Mouse (Mus musculus): ENCODE measurements at regions not wholly inside any gene's neighbourhood (a gene's known extent, or its start where the extent isn't known, plus 50 kb on each side); places are given as distances from the start of the nearest gene placed in this dataset.

GRCm38 (mm10) chr14:118368619-118369431, 102.1 kb downstream of the Gm9376 start:
- WGBS (ENCODE audit: insufficient replicate concordance): 4% methylated on average over 9 of the region's 9 CpGs
- Histone ChIP-seq H3K9ac (ENCODE audit: low read depth, low read length) (no peak overlapping the region), H3K36me3 (ENCODE audit: control insufficient read depth, insufficient read depth) (no peaks in the 10 kb centered on the region), H3K27me3 (ENCODE audit: control insufficient read depth, insufficient read depth, low read depth, low read length) (no peaks in the 10 kb centered on the region; the same call in 1 of the 2 replicates), H3K4me3 (ENCODE audit: low read depth, low read length) (no peak overlapping the region), H3K27ac (ENCODE audit: low read length) (no peak overlapping the region), H3K4me1 (ENCODE audit: control insufficient read depth, low read depth, low read length) (no peaks in the 10 kb centered on the region), H3K9me3 (replicated peaks; ENCODE audit: control insufficient read depth, low read length) (no peaks in the 10 kb centered on the region), H3K4me2 (ENCODE audit: low read depth, low read length) (0 out of 2 replicates have a peak overlapping the region, but pooled peaks have one; percentile 2)
- ATAC-seq (ENCODE audit: low read depth): no peak

- H3K4me3 ChIP-seq (ENCODE audit: low read depth, low read length): no peak overlapping the region
- no peaks in the 10 kb centered on the region; the same call in 1 of the 2 replicates for H3K27me3 ChIP-seq (ENCODE audit: control insufficient read depth, insufficient read depth, low read depth, low read length)
- H3K4me2 ChIP-seq (ENCODE audit: low read depth, low read length): no peak overlapping the region
- ATAC-seq (ENCODE audit: low read depth): peak; percentile 62
- H3K9ac ChIP-seq (ENCODE audit: low read depth, low read length): no peak overlapping the region
- no peak overlapping the region for H3K27ac ChIP-seq (ENCODE audit: low read length)
- H3K4me1 ChIP-seq (ENCODE audit: control insufficient read depth, low read depth, low read length): no peaks in the 10 kb centered on the region
- no peaks in the 10 kb centered on the region for H3K9me3 ChIP-seq (replicated peaks; ENCODE audit: control insufficient read depth, low read length)
- 13% methylated on average over 15 of the region's 15 CpGs for WGBS (ENCODE audit: insufficient replicate concordance)
- H3K36me3 ChIP-seq (ENCODE audit: control insufficient read depth, insufficient read depth): no peaks in the 10 kb centered on the region
These were observed 104.6 kb downstream of the Gm9376 start for GRCm38 (mm10) chr14:118371336-118371735.

- no peak for ATAC-seq (ENCODE audit: low read depth)
- Histone ChIP-seq H3K4me2 (ENCODE audit: low read depth, low read length) (no peak overlapping the region), H3K9ac (ENCODE audit: low read depth, low read length) (no peak overlapping the region), H3K9me3 (replicated peaks; ENCODE audit: control insufficient read depth, low read length) (no peaks in the 10 kb centered on the region), H3K4me1 (ENCODE audit: control insufficient read depth, low read depth, low read length) (no peaks in the 10 kb centered on the region), H3K27ac (ENCODE audit: low read length) (no peak overlapping the region), H3K27me3 (ENCODE audit: control insufficient read depth, insufficient read depth, low read depth, low read length) (no peaks in the 10 kb centered on the region), H3K36me3 (ENCODE audit: control insufficient read depth, insufficient read depth) (no peaks in the 10 kb centered on the region), H3K4me3 (ENCODE audit: low read depth, low read length) (no peak overlapping the region)
- WGBS (ENCODE audit: insufficient replicate concordance): 69% methylated on average over 10 of the region's 10 CpGs
These were observed 108.2 kb downstream of the Gm9376 start for GRCm38 (mm10) chr14:118374819-118375520.

- Histone ChIP-seq H3K4me3 (ENCODE audit: low read depth, low read length) (no peak overlapping the region), H3K27ac (ENCODE audit: low read length) (no peak overlapping the region), H3K36me3 (ENCODE audit: control insufficient read depth, insufficient read depth) (no peaks in the 10 kb centered on the region), H3K4me2 (ENCODE audit: low read depth, low read length) (no peak overlapping the region), H3K9me3 (replicated peaks; ENCODE audit: control insufficient read depth, low read length) (no peaks in the 10 kb centered on the region), H3K4me1 (ENCODE audit: control insufficient read depth, low read depth, low read length) (no peaks in the 10 kb centered on the region), H3K9ac (ENCODE audit: low read depth, low read length) (no peak overlapping the region), H3K27me3 (ENCODE audit: control insufficient read depth, insufficient read depth, low read depth, low read length) (no peaks in the 10 kb centered on the region)
- no peak for ATAC-seq (ENCODE audit: low read depth)
- 77% methylated on average over 12 of the region's 12 CpGs for WGBS (ENCODE audit: insufficient replicate concordance)
These were observed 108.9 kb downstream of the Gm9376 start for GRCm38 (mm10) chr14:118375641-118376040.

- Histone ChIP-seq H3K36me3 (ENCODE audit: control insufficient read depth, insufficient read depth) (no peaks in the 10 kb centered on the region), H3K27ac (ENCODE audit: low read length) (no peak overlapping the region), H3K9me3 (replicated peaks; ENCODE audit: control insufficient read depth, low read length) (no peaks in the 10 kb centered on the region), H3K4me3 (ENCODE audit: low read depth, low read length) (no peak overlapping the region), H3K9ac (ENCODE audit: low read depth, low read length) (no peak overlapping the region), H3K4me2 (ENCODE audit: low read depth, low read length) (no peak overlapping the region), H3K27me3 (ENCODE audit: control insufficient read depth, insufficient read depth, low read depth, low read length) (no peaks in the 10 kb centered on the region), H3K4me1 (ENCODE audit: control insufficient read depth, low read depth, low read length) (no peaks in the 10 kb centered on the region)
- 76% methylated on average over 8 of the region's 8 CpGs for WGBS (ENCODE audit: insufficient replicate concordance)
- no peak for ATAC-seq (ENCODE audit: low read depth)
These were observed 112.9 kb downstream of the Gm9376 start for GRCm38 (mm10) chr14:118379624-118380023.

- Histone ChIP-seq H3K9me3 (replicated peaks; ENCODE audit: control insufficient read depth, low read length) (no peaks in the 10 kb centered on the region), H3K4me1 (ENCODE audit: control insufficient read depth, low read depth, low read length) (no peaks in the 10 kb centered on the region), H3K36me3 (ENCODE audit: control insufficient read depth, insufficient read depth) (no peaks in the 10 kb centered on the region), H3K4me2 (ENCODE audit: low read depth, low read length) (no peak overlapping the region), H3K27me3 (ENCODE audit: control insufficient read depth, insufficient read depth, low read depth, low read length) (no peaks in the 10 kb centered on the region), H3K27ac (ENCODE audit: low read length) (no peak overlapping the region), H3K9ac (ENCODE audit: low read depth, low read length) (no peak overlapping the region), H3K4me3 (ENCODE audit: low read depth, low read length) (no peak overlapping the region)
- no peak for ATAC-seq (ENCODE audit: low read depth)
- 10% methylated on average over 7 of the region's 7 CpGs for WGBS (ENCODE audit: insufficient replicate concordance)
These were observed 118.8 kb downstream of the Gm9376 start for GRCm38 (mm10) chr14:118385529-118385932.

GRCm38 (mm10) chr14:118388061-118388460, 121.3 kb downstream of the Gm9376 start:
- no peak for ATAC-seq (ENCODE audit: low read depth)
- H3K4me2 ChIP-seq (ENCODE audit: low read depth, low read length): no peak overlapping the region
- H3K9me3 ChIP-seq (replicated peaks; ENCODE audit: control insufficient read depth, low read length): no peaks in the 10 kb centered on the region
- H3K9ac ChIP-seq (ENCODE audit: low read depth, low read length): no peak overlapping the region
- H3K27me3 ChIP-seq (ENCODE audit: control insufficient read depth, insufficient read depth, low read depth, low read length): no peaks in the 10 kb centered on the region
- WGBS (ENCODE audit: insufficient replicate concordance): 73% methylated on average over 15 of the region's 15 CpGs
- H3K4me3 ChIP-seq (ENCODE audit: low read depth, low read length): no peak overlapping the region
- no peaks in the 10 kb centered on the region for H3K4me1 ChIP-seq (ENCODE audit: control insufficient read depth, low read depth, low read length)
- H3K36me3 ChIP-seq (ENCODE audit: control insufficient read depth, insufficient read depth): no peaks in the 10 kb centered on the region
- H3K27ac ChIP-seq (ENCODE audit: low read length): no peak overlapping the region

GRCm38 (mm10) chr14:118390790-118391189, 124.0 kb downstream of the Gm9376 start:
- H3K27me3 ChIP-seq (ENCODE audit: control insufficient read depth, insufficient read depth, low read depth, low read length): no peaks in the 10 kb centered on the region
- H3K27ac ChIP-seq (ENCODE audit: low read length): no peak overlapping the region
- WGBS (ENCODE audit: insufficient replicate concordance): 37% methylated on average over 3 of the region's 3 CpGs
- no peaks in the 10 kb centered on the region for H3K4me1 ChIP-seq (ENCODE audit: control insufficient read depth, low read depth, low read length)
- H3K9me3 ChIP-seq (replicated peaks; ENCODE audit: control insufficient read depth, low read length): no peaks in the 10 kb centered on the region
- H3K36me3 ChIP-seq (ENCODE audit: control insufficient read depth, insufficient read depth): no peaks in the 10 kb centered on the region
- no peak for ATAC-seq (ENCODE audit: low read depth)
- no peak overlapping the region for H3K9ac ChIP-seq (ENCODE audit: low read depth, low read length)
- no peak overlapping the region for H3K4me2 ChIP-seq (ENCODE audit: low read depth, low read length)
- H3K4me3 ChIP-seq (ENCODE audit: low read depth, low read length): no peak overlapping the region

GRCm38 (mm10) chr14:118391561-118391960, 124.8 kb downstream of the Gm9376 start:
- Histone ChIP-seq H3K4me1 (ENCODE audit: control insufficient read depth, low read depth, low read length) (no peaks in the 10 kb centered on the region), H3K27me3 (ENCODE audit: control insufficient read depth, insufficient read depth, low read depth, low read length) (no peaks in the 10 kb centered on the region), H3K9me3 (replicated peaks; ENCODE audit: control insufficient read depth, low read length) (no peaks in the 10 kb centered on the region), H3K27ac (ENCODE audit: low read length) (no peak overlapping the region), H3K4me2 (ENCODE audit: low read depth, low read length) (no peak overlapping the region), H3K36me3 (ENCODE audit: control insufficient read depth, insufficient read depth) (no peaks in the 10 kb centered on the region), H3K4me3 (ENCODE audit: low read depth, low read length) (no peak overlapping the region), H3K9ac (ENCODE audit: low read depth, low read length) (no peak overlapping the region)
- 64% methylated on average over 5 of the region's 5 CpGs for WGBS (ENCODE audit: insufficient replicate concordance)
- no peak for ATAC-seq (ENCODE audit: low read depth)
